16 mouse cellular contexts compared by ENCODE assay signal in the genomic region with DNA sequence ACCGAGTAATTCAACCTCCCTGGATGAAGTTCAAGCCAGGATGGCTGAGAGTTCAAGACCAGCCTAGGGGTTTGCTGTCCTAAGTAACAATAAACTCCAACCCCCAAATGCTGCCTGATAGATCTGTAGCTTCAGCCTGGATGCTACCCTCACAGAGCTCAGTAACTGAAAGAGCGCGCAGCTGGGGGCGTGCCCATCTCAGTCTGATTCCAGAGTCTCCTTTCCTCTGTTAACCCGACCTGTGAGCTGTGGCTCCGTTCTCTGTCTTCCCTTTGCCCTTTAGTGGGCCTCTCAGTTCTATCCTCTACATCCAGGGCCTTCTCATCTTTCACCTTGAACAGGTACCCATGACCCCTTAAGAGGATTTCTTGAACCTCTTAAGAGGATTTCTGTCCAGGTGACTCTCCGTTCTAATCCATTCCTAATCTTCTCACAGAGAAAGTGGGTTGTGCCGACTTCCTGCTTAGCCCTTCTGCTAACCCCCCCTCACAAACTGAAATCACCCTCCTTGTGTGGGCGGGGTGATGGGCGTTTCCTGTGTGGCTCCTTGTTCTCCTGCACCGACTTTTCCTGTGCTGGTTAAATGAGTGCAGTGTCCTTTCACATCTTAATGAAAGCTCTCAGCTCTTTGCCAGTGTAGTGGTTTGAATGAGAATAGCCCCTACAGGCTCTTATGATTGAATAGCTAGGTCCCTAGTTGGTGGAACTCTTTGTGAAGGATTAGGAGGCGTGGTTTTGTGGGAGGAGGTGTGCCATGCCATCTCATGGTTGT. TPM values are rescaled to one million over a fixed set of nuclear protein-coding genes. Genes with fewer than 3 reads are reported as not detected.
A peak's percentile ranks its signal among the peaks of the same experiment; 100 is the strongest.
DNase-seq lines count a peak whose midpoint lies in the region; ATAC-seq and TF ChIP-seq lines count a peak whose summit lies in the region.
"Had no signal": no experiment of that assay in that cellular context is flagged by ENCODE, and none has a peak within 500 bp of the region (broad histone marks: within the 10 kb centered on the region; RNA-seq: fewer than 3 reads in every experiment).

No protein-coding gene starts in this region.

- 0 out of 2 replicates have a peak, but pooled peaks have one; percentile 23 for ATAC-seq in intestine, embryonic 14.5 days (replicated peaks; ENCODE audit: low FRiP score, low TSS enrichment, low read depth)
- no peak for ATAC-seq in hindbrain, embryonic 16.5 days
- ATAC-seq: forebrain, embryonic 13.5 days had no signal

- no peak for TF ChIP-seq CTCF in left cerebral cortex, adult 2 months (IDR thresholded peaks at IDR 0.05)

- no peaks in the 10 kb centered on the region for H3K4me1 ChIP-seq in intestine, embryonic 14.5 days (replicated peaks; ENCODE audit: control insufficient read depth, insufficient read depth, low read length)
- peaks cover 4% of the 10 kb centered on the region; the same call in 1 of the 2 replicates for H3K4me1 ChIP-seq in hindbrain, embryonic 16.5 days (ENCODE audit: control insufficient read depth, insufficient read depth, low read depth, low read length)
- H3K4me1 ChIP-seq: limb, embryonic 13.5 days had no signal

- WGBS in intestine, embryonic 14.5 days = 61% methylated on average over 12 of the region's 12 CpGs
- WGBS in hindbrain, embryonic 16.5 days = 68% methylated on average over 12 of the region's 12 CpGs

- H3K27me3 ChIP-seq in intestine, embryonic 14.5 days (replicated peaks; ENCODE audit: control insufficient read depth, insufficient read depth, low read length) = no peaks in the 10 kb centered on the region
- no peaks in the 10 kb centered on the region; the same call in 1 of the 2 replicates for H3K27me3 ChIP-seq in hindbrain, embryonic 16.5 days (replicated peaks; ENCODE audit: control insufficient read depth, insufficient read depth, low read length)
- H3K27me3 ChIP-seq: CH12.LX; forebrain, embryonic 13.5 days; limb, embryonic 13.5 days had no signal

- H3K9ac ChIP-seq in intestine, embryonic 14.5 days (ENCODE audit: low read length) = no peak overlapping the region
- no peak overlapping the region for H3K9ac ChIP-seq in hindbrain, embryonic 16.5 days (ENCODE audit: low read depth, low read length)
- H3K9ac ChIP-seq: forebrain, embryonic 13.5 days; limb, embryonic 13.5 days had no signal

- intact Hi-C loops in left cerebral cortex, adult 2 months (cut with DNase I) = no loop called here

- peak; percentile 68 for DNase-seq in CD4-positive helper T cell, adult 2 months (ENCODE audit: low read depth, low spot score)
- DNase-seq in T-cell, adult 2 months (ENCODE audit: low spot score) = peak; percentile 76
- no peak for DNase-seq in intestine, embryonic 14.5 days (ENCODE audit: low spot score)
- peak; percentile 70 for DNase-seq in retina, postnatal 1 day
- DNase-seq in left cerebral cortex, adult 2 months (ENCODE audit: extremely low spot score in 1 of 2, low spot score in 2 of 2) = no peak
- DNase-seq in layer of hippocampus, postnatal 14 days (ENCODE audit: low spot score in 2 of 2) = no peak
- no peak for DNase-seq in right cerebral cortex, postnatal 4 days
- DNase-seq: cerebellum, adult 2 months; heart, adult 11 months; heart, postnatal 10 days; layer of hippocampus, postnatal 36 days had no signal

- H3K4me2 ChIP-seq in intestine, embryonic 14.5 days (ENCODE audit: low read length) = no peak overlapping the region
- no peak overlapping the region for H3K4me2 ChIP-seq in hindbrain, embryonic 16.5 days (ENCODE audit: low read length)
- H3K4me2 ChIP-seq: forebrain, embryonic 13.5 days; limb, embryonic 13.5 days had no signal

- H3K36me3 ChIP-seq in intestine, embryonic 14.5 days (ENCODE audit: control insufficient read depth, insufficient read depth, low read length) = no peaks in the 10 kb centered on the region
- H3K36me3 ChIP-seq in hindbrain, embryonic 16.5 days (ENCODE audit: control insufficient read depth, insufficient read depth, low read length) = no peaks in the 10 kb centered on the region
- H3K36me3 ChIP-seq: limb, embryonic 13.5 days had no signal

- no peak overlapping the region for H3K4me3 ChIP-seq in intestine, embryonic 14.5 days (ENCODE audit: low read depth, low read length)
- H3K4me3 ChIP-seq in left cerebral cortex, adult 2 months = no peak overlapping the region
- no peak overlapping the region for H3K4me3 ChIP-seq in hindbrain, embryonic 16.5 days (ENCODE audit: low read length)
- H3K4me3 ChIP-seq: forebrain, embryonic 13.5 days; limb, embryonic 13.5 days had no signal

- 0 out of 2 replicates have a peak, but pooled peaks cover 5% of the 10 kb centered on the region for H3K9me3 ChIP-seq in intestine, embryonic 14.5 days (ENCODE audit: control insufficient read depth, low read length)
- no peaks in the 10 kb centered on the region for H3K9me3 ChIP-seq in hindbrain, embryonic 16.5 days (ENCODE audit: control insufficient read depth, low read length)
- H3K9me3 ChIP-seq: forebrain, embryonic 13.5 days; limb, embryonic 13.5 days had no signal

- no peak overlapping the region for H3K27ac ChIP-seq in intestine, embryonic 14.5 days (ENCODE audit: low read depth)
- H3K27ac ChIP-seq in left cerebral cortex, adult 2 months = no peak overlapping the region
- H3K27ac ChIP-seq in hindbrain, embryonic 16.5 days (ENCODE audit: low read depth, low read length) = no peak overlapping the region
- H3K27ac ChIP-seq: forebrain, embryonic 13.5 days; limb, embryonic 13.5 days; macrophage had no signal

RNA-seq across cellular contexts. Expression of gene Syde2, which starts 51.6 kb away (rescaled TPM):
- polyA plus RNA-seq in intestine, embryonic 14.5 days (2014; fragmentation: Nextera tagmentation; extraction: Ambion mirVana) = 3.9 TPM in 2 replicates
- 1 to 10 TPM; 2.8 to 3.4 TPM for total RNA-seq in left cerebral cortex, adult 2 months (2021)
- 1 to 10 TPM; 4.4 to 5.0 TPM for total RNA-seq in layer of hippocampus, postnatal 14 days (2021)
- polyA plus RNA-seq in hindbrain, embryonic 16.5 days (2015; fragmentation: Nextera tagmentation; extraction: Ambion mirVana) = 0.28 and 0.56 TPM in 2 replicates
- polyA plus RNA-seq: macrophage had no signal

Comparison
In these comparisons a context has a peak if more than half of its experiments do, and no peak if none do; other contexts are left out.
1. DNase-seq: peak in CD4-positive helper T cell, adult 2 months (single experiment), T-cell, adult 2 months (single experiment) and retina, postnatal 1 day (single experiment); none in intestine, embryonic 14.5 days (single experiment), left cerebral cortex, adult 2 months (0 of 2), layer of hippocampus, postnatal 14 days (0 of 2) and right cerebral cortex, postnatal 4 days (single experiment).